Mouse (Mus musculus) lung, postnatal 4 days (tissue): Measurements from ENCODE around the gene Gltp.

Experiments
- DNase-seq, 2 experiments: peaks; one replicate each; pipeline ENCODE4 v3.0.0; 2021

Gene Gltp

DNA sequence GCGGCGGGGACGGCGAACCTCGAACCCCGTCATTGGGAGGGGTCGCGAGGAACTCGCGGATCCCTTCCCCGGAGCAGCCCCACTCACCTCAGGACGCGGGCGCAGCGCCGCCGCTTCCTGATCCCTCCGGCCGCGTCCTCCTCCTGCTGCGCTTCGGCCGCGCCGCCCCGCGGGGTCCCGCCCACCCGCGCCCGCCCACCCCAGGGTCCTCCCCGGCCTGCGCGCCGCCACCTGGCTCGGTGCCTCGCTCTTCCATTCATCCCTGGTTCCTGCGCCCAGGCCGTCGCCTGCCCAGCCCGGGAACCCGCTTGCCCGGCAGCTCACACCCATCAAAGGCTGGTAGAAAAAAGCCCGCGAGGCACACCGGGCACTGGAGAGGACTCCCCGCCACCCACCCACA lies 32.5 kb downstream of the Gltp start, which contains the start of gene Trpv4:
Gene Trpv4, minus strand, starts transcription at position 167 of the 400 bp plus-strand sequence.
- peak in 1 of 2 experiments; percentile 55 for DNase-seq

GRCm38 (mm10) chr5:114657426-114657825 lies 33.4 kb downstream of the Gltp start:
- DNase-seq: no peak

DNA sequence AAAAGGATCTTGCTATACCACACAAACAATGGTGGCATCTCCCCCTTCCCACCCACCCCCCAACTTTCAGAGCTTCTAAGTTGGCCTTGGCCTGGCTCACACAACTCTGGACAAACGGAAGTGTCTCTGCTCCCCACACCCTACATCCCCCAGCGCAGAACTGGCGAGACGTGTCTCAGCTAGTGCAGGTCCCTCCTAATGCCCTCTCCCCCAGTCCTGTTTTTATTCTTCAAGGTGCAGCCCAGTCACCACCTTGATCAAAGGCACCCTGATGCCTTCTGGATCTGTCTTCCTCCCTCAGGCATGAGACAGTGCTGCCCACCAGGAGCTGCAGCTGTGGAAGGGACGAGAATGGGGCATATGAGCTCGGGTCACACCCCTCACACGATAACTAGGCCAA lies 34.5 kb downstream of the Gltp start:
- DNase-seq: no peak

DNA sequence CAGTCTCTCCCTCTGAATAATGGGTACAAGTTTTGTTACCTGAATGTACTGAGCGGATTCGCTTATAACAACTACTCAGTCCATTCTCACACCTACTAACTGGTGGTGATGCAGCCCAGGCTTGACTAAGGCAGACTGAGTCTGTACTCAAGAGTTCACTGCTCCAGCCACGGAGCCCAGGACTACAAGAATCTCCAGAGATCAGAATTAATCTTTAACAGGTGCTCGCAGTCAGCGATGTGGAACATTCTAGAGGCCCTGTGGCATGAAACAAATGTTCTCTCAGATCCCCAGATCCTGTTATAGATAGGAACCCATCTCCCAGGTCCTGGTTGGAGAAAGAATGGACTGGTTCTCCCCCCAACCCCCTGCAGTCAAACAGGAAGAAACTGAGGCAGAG lies 35.1 kb downstream of the Gltp start:
- no peak for DNase-seq

- peak in 1 of 2 experiments; percentile 37 for DNase-seq
Measured at GRCm38 (mm10) chr5:114653656-114654437, 36.9 kb downstream of the Gltp start.

- no peak for DNase-seq
Measured at GRCm38 (mm10) chr5:114651449-114651848, 39.3 kb downstream of the Gltp start.

- DNase-seq: no peak
Measured at GRCm38 (mm10) chr5:114651002-114651401, 39.8 kb downstream of the Gltp start.

GRCm38 (mm10) chr5:114648728-114649311 lies 42.0 kb downstream of the Gltp start:
- DNase-seq: peak; percentile 56 to 58

DNA sequence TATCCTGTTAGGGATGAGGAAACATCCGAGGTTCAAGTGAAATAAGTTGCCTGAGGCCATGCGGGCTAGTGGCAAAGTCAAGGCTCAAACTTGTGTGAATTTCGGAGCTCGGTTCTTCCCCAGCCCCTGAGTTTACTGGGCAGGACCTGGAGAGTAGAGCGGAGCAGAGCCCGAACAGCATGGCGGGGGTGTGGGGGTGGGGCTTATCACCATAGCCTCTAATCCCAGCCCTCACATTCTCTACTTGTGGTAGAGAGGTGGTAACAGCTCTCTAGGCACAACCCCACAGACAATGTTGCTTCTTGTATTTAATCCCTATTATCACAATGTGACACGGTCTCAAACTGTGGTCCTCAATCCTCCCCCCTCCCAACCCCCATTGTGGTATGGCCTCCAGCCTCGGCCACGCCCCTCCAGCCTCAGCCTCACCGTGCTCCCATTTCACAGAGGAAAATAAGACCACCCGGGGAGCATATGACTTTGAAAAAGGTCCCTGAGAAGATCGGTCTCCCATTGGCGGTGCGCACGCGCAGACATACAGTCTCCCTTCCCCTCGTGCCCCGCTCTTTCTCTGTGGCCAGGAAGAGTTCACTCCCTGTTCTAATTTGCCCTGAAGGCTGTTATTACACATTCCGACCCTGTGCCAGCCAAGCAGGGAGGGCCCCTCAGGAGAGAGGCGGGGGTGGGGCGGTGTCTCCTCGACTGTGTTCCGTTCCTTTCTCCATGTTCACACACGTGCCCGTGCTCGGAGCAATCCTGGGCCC lies 43.4 kb downstream of the Gltp start:
- peak; percentile 56 to 70 for DNase-seq

DNA sequence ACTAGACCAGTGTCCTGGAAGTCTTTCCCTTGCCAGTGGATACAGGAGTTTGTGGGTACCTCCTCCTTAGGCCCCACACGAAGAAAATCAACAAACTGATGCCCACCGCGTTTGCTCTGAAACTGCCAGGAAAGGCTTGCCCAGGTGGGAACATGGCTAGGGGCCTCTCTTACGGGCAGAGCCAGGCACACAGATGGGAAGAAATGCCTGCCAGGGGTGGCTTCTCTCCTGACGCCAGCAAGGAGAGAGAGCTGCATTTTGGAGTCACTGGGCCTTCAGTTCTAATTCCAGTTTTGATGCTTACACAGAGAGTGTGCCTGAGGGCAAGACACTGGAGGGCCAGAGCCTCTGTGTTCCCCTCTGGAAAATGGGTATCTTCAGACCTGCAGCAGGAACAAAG lies 44.9 kb downstream of the Gltp start:
- DNase-seq: no peak

DNA sequence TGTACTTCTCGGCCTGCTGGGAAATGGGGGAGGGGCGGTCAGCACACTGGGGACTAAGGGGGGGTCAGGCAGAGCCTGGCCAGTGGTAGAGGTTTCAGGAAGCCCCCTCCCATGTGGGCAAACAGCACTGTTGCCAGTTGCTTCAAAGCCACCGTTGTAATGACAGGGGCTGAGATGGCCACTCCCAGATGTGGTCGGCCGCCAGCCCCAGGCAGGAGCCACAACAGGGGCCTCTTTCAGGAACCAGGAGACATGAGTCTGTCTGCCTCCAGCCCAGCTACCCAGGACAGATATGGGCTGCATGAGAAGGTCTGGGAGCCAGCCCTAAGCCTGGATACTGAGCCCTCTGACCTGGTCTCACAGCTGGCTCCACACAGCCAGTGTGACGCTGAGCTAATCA lies 45.9 kb downstream of the Gltp start:
- no peak for DNase-seq

DNA sequence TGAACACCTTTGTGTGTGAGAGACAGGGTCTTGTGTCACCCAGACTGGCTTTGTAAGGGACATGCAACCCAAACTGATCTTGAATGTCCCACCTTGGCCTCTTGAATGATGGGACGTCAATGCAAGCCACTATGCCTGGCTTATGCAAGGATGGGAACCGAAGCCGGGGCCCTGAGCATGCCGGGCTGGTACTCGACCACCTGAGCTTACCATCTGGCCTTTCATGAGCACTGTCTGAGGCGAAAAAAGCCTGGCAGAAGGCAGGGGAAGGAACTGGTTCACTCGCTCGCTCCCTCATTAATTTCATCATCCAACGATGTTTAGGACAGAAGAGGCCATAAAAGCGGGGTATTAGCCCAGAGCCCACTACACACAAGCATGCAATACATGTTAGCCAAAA lies 50.0 kb downstream of the Gltp start:
- DNase-seq: no peak

DNA sequence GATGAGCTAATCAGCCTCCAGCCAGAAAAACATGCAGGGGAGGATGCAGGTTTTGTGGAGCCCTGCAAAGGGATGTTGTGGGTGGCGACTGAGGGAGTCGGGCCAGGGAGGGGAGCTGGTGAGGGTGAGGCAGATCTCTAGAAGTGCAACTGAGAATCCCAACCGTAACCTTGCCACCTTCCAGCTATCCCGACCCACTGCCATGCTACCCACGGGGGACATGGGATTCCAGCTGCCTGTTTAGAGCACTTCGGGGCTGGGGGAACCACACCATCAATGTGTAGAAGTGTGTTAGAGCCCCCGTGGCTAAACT lies 51.2 kb downstream of the Gltp start:
- DNase-seq: no peak

GRCm38 (mm10) chr5:114638769-114639644 lies 51.8 kb downstream of the Gltp start:
- peak; percentile 84 to 90 for DNase-seq

DNA sequence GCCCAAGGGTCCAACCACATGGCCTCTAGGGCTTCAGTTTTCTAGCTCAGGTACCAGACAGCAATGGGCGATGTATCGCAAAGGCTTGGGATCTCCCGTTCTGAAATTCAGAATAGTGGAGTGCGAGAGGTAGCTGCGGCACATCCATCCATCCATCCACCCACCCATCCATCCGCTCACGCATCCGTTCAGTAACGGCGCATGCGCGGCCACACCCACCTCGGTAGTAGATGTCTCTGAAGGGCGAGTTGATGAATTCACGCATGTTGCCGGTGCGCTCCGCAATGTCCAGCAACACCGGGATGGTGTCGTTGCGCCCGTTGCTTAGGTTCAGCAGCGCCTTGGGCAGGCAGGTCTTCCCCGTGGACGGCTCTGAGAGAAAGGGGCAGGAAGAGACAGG lies 54.7 kb downstream of the Gltp start:
- no peak for DNase-seq

DNA sequence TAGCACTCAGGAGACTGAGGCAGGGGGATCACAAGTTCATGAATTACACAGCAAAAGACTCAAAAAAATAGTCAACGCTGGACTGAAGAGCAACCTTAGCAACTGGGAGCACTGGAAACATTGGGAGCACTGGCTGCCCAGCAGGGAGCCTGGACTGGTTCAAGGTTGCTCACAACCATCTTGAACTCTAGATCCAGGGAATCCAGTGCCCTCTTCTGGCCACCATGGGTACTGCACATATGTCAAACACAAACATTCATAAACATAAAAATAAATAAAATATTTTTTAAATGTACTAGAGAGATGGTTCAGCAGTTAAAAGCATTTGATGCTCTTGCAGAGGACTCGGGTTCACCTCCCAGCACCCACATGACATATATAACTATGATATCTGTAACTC lies 59.4 kb downstream of the Gltp start:
- peak in 1 of 2 experiments; percentile 29 for DNase-seq

GRCm38 (mm10) chr5:114625590-114625989 lies 65.2 kb downstream of the Gltp start:
- DNase-seq: peak; percentile 51 to 76

DNA sequence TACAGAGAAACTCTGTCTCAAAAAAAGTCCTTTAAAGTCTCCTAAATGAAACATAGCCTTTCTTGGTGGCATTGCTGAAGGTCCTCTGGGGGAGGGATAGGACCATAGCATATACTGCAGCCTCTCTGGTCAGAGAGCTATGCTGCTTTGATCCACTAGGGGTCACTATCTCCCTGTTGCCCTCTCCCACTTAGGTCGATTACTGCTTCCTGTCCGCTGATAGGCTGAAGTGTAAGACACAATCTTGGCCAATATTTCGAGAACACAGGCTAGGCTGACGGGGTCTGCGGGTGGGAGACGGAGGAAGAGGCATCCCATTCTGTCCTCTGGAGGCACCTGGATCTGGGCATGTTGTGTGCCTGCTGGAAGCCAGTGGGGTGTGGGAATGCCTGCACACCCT lies 70.5 kb downstream of the Gltp start:
- DNase-seq: no peak
